Mouse (Mus musculus) central nervous system, embryonic 18 days (tissue): ENCODE results near the gene Gpr174. TPM values are rescaled to one million over a fixed set of nuclear protein-coding genes. Genes with fewer than 3 reads are reported as not detected.

Experiments
- polyA plus RNA-seq: library from polyadenylated mRNA; depleted of rRNA; stranded (reverse); fragments of >200 nt; gene quantifications from 2 replicates; pipeline ENCODE4 v1.2.3, GENCODE M21; 2012; rRNA removed

Gene Gpr174
- polyA plus RNA-seq, result 0.12 and 0.27 TPM in 2 replicates

DNA sequence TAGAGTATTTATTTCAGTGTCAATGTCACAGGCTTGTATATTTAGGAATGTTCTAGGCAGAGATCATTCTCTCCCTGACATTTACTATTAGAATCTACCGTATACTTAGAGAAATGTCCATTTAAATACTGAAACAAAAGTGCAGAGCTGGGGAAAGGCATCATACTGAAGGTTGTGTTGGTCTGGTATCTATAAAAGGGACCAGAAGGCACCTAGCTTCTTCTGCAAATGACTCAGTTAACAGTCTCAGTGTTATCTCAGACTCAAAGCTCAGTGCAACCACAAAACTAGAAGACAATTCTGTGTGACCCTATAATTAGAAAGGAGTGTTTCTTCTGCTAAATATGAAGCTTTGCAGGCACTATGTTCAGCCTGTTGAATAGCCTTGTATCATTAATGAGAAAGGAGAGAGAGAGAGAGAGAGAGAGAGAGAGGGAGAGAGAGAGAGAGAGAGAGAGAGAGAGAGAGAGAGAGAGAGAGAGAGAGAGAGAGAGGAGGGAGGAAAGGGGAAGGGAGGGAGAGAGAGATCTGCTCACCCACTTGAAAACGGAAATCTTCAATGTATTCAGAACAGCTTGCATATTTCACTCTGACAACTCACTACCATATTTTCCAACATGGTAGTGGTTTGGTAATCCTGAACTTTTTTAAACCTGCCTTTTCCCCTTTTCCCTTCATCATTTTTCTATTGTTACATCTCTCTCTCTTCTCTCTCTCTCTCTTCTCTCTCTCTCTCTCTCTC, at the start of gene Gpr174:
Gene Gpr174 (plus strand): TSS at position 393 of the 742 bp plus-strand sequence.

Other genes with a start within 250 kb of the Gpr174 start
- gene P2ry10, start 167.4 kb upstream of the Gpr174 start, polyA plus RNA-seq, result 0.01 TPM in 1 of 2 replicates, not detected in the other
- 0.48 and 0.62 TPM in 2 replicates for gene P2ry10b, start 107.0 kb upstream of the Gpr174 start, polyA plus RNA-seq
- 84.1 and 104 TPM in 2 replicates for gene Itm2a, start 147.5 kb downstream of the Gpr174 start, polyA plus RNA-seq